Mouse (Mus musculus) liver, embryonic 14.5 days (tissue): ENCODE results near the gene Fzd7. TPM values are rescaled to one million over a fixed set of nuclear protein-coding genes. Genes with fewer than 3 reads are reported as not detected.
A peak's percentile ranks its signal among the peaks of the same experiment; 100 is the strongest.
"Not testable (repeated sequence)": the region's sequence is repeated elsewhere in the genome, so short reads cannot be mapped to it uniquely, and the experiment has no call there.

Source experiments
- ATAC-seq: fragments of 200-750 bp; cut with Nextera tagmentation; 2 replicates; pipeline ENCODE4 v1.8.0; 2017; ENCODE audit warnings: moderate number of reproducible peaks, mild to moderate bottlenecking, moderate library complexity; ENCODE audit not compliant: insufficient read depth
- DNase-seq, 3 experiments: peaks; one replicate each; pipeline ENCODE4 v3.0.0-alpha.2; 2012 to 2013; ENCODE audit warnings: low read depth in 3 of 3, low spot score in 3 of 3
- H3K27ac ChIP-seq: fragments of 300-500 bp; sonication (generic); 2 replicates; pipeline ENCODE4 v1.5.1; 2014; ENCODE audit warnings: moderate library complexity, mild to moderate bottlenecking, control low read depth, inconsistent platforms
- H3K27me3 ChIP-seq: fragments of 300-500 bp; sonication (generic); 2 replicates; pipeline ENCODE4 v1.6.1; 2014; ENCODE audit warnings: mild to moderate bottlenecking, low read length, moderate library complexity; ENCODE audit not compliant: control insufficient read depth, insufficient read depth
- H3K36me3 ChIP-seq: fragments of 300-500 bp; sonication (generic); replicated peaks from 2 replicates; pipeline ENCODE4 v1.6.1; 2014; ENCODE audit warnings: low read depth; ENCODE audit not compliant: control insufficient read depth, insufficient read depth
- H3K4me1 ChIP-seq, 2 experiments: fragments of 200-500 bp in 1 of 2; fragments of 300-500 bp in 1 of 2; sonication (generic) in 1 of 2; replicated peaks; 2 replicates each; pipeline ENCODE4 v1.6.1; 2012 to 2014; ENCODE audit warnings: antibody characterized with exemption in 1 of 2, inconsistent platforms in 1 of 2, low read length in 1 of 2; ENCODE audit not compliant: control insufficient read depth in 2 of 2, insufficient read depth in 2 of 2
- H3K4me2 ChIP-seq: fragments of 300-500 bp; sonication (generic); 2 replicates; pipeline ENCODE4 v1.6.1; 2014; ENCODE audit warnings: low read depth, mild to moderate bottlenecking, control low read depth, moderate library complexity
- H3K4me3 ChIP-seq, 2 experiments: fragments of 200-500 bp in 1 of 2; fragments of 300-500 bp in 1 of 2; sonication (generic) in 1 of 2; 2 replicates each; pipeline ENCODE4 v1.5.1; 2012 to 2014; ENCODE audit warnings: low read depth in 2 of 2, low read length in 2 of 2, mild to moderate bottlenecking in 2 of 2, control low read depth in 1 of 2, inconsistent platforms in 1 of 2, moderate library complexity in 1 of 2; ENCODE audit not compliant: insufficient read depth in 1 of 2
- H3K9ac ChIP-seq: fragments of 300-500 bp; sonication (generic); replicated peaks from 2 replicates; pipeline ENCODE4 v1.6.1; 2014; ENCODE audit warnings: mild to moderate bottlenecking, control low read depth, moderate library complexity
- H3K9me3 ChIP-seq: fragments of 300-500 bp; sonication (generic); 2 replicates; pipeline ENCODE4 v1.6.1; 2016; ENCODE audit warnings: low read length, mixed read lengths; ENCODE audit not compliant: control insufficient read depth
- CTCF ChIP-seq: IDR thresholded peaks from 2 replicates; pipeline ENCODE4 v1.5.1; 2016; ENCODE audit warnings: antibody characterized with exemption, low read depth, control low read depth
- EP300 ChIP-seq: IDR thresholded peaks from 2 replicates; pipeline ENCODE4 v1.6.1; 2016; ENCODE audit warnings: antibody characterized with exemption, low read depth
- WGBS: fragments of 180-500 bp; shearing (Covaris S2); extraction: QIAGEN DNeasy Blood & Tissue Kit; methylation state at CpG from one replicate; pipeline ENCODE4 v1.1.7; 2014; ENCODE audit not compliant: insufficient replicate concordance; 5-methylcytosine and 5-hydroxymethylcytosine counted together
- polyA plus RNA-seq, 2 experiments: library from polyadenylated mRNA; depleted of rRNA in 1 of 2; stranded (reverse) in 1 of 2; unstranded in 1 of 2; fragments of >200 nt; fragmentation: Nextera tagmentation in 1 of 2; extraction: Ambion mirVana in 1 of 2; gene quantifications; 2 replicates each; pipeline versions ENCODE4 v1.2.1 to v1.2.3; 2012 to 2014

Gene Fzd7
- polyA plus RNA-seq, 2 experiments: 1.3 to 2.4 TPM

GRCm38 (mm10) chr1:59437927-59438326, 44.3 kb upstream of the Fzd7 start:
- 56% methylated on average over 3 of the region's 3 CpGs for WGBS
- H3K9me3 ChIP-seq: no peaks in the 10 kb centered on the region
- H3K9ac ChIP-seq: no peak overlapping the region
- peaks cover 0 to 8% of the 10 kb centered on the region in 2 experiments; a peak in 1 of 4 replicates for H3K4me1 ChIP-seq
- H3K27ac ChIP-seq: no peak overlapping the region
- H3K36me3 ChIP-seq: no peaks in the 10 kb centered on the region
- ATAC-seq (peak; percentile 62), DNase-seq (peak in 2 of 3 experiments; percentile 14 to 17)
- no peak overlapping the region for H3K4me2 ChIP-seq
- TF ChIP-seq CTCF (no peak), EP300 (no peak)
- no peak overlapping the region for H3K4me3 ChIP-seq
- no peaks in the 10 kb centered on the region for H3K27me3 ChIP-seq

DNA sequence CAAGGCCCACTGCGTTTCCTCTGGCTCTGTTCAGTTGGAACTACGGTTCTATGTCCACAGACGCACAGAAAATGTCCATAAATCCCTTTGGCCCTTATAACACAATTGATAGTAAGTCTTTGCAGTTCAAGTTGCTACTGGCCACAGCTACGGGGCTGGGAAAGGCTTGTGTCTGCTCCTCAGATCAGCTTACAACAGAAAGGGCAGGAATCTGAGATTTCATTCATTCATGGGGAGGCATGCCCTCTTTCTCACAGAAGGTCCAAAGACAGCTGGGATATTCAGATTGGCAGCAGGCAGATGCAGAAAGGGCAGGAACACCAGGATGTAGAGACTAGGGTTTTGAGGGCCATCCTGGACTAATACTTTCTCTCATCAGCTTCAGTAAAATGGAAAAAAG, 43.9 kb upstream of the Fzd7 start:
- Histone ChIP-seq H3K36me3 (no peaks in the 10 kb centered on the region), H3K27ac (no peak overlapping the region; the same call in 1 of the 2 replicates), H3K9me3 (no peaks in the 10 kb centered on the region), H3K27me3 (no peaks in the 10 kb centered on the region), H3K4me2 (no peak overlapping the region), H3K4me3 (no peak overlapping the region), H3K4me1 (peaks cover 0 to 8% of the 10 kb centered on the region in 2 experiments; a peak in 1 of 4 replicates), H3K9ac (no peak overlapping the region)
- WGBS: 69% methylated on average over 4 of the region's 4 CpGs
- no peak for ATAC-seq
- no peak for TF ChIP-seq CTCF
- no peak for TF ChIP-seq EP300
- DNase-seq: no peak

DNA sequence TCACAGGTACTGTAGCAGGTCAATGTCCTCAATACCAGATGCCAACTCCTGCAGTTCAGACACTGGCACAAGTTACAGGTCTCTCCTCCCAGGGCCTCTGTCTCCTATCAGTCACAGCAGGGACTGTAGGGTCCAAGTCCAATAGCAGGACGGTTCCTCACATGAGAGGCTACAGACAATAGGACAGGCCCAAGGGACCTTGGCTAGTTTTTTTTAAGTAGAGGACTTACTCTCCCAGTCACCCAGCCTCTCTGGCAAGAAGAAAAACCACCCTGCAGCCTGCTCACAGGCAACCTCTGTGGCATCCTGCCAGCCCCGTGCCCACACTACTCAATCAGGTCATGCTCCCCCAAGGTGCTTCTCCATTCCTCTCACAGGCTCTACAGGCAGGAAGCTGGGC, 43.0 kb upstream of the Fzd7 start:
- no peak for ATAC-seq
- WGBS: 63% methylated on average over 2 of the region's 2 CpGs
- TF ChIP-seq CTCF (no peak), EP300 (no peak)
- no peak for DNase-seq
- Histone ChIP-seq H3K4me1 (peaks cover 0 to 8% of the 10 kb centered on the region in 2 experiments; a peak in 1 of 4 replicates), H3K4me2 (no peak overlapping the region), H3K9me3 (no peaks in the 10 kb centered on the region), H3K27me3 (no peaks in the 10 kb centered on the region), H3K4me3 (no peak overlapping the region), H3K27ac (no peak overlapping the region), H3K36me3 (no peaks in the 10 kb centered on the region), H3K9ac (no peak overlapping the region)

GRCm38 (mm10) chr1:59439941-59440340, 42.3 kb upstream of the Fzd7 start:
- Histone ChIP-seq H3K27me3 (no peaks in the 10 kb centered on the region), H3K4me2 (no peak overlapping the region), H3K9ac (no peak overlapping the region), H3K27ac (no peak overlapping the region), H3K9me3 (no peaks in the 10 kb centered on the region), H3K4me1 (peaks cover 0 to 8% of the 10 kb centered on the region in 2 experiments; a peak in 1 of 4 replicates), H3K36me3 (no peaks in the 10 kb centered on the region), H3K4me3 (no peak overlapping the region)
- no peak for TF ChIP-seq EP300
- no peak for TF ChIP-seq CTCF
- DNase-seq (no peak), ATAC-seq (no peak)
- WGBS: 40% methylated on average over 1 of the region's 1 CpGs

DNA sequence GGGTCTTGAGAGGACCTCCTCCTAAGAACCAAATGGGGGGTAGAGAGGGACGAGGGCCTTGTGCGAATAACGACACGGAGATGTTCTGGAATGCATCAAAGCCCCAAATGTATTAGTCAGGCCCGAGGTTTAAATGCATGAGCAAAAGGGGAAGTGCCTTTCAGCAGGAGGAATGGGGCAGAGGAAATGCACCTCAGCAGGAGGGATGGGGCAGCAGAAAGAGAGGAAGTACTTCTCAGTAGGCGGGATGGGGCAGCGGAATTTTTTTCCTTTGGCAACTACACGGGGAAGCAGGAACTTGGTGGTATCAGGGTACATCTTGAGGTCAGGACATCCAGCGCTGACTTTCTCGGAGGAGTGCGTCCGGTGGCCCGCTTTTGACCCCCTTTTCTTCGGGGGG, 39.5 kb upstream of the Fzd7 start:
- not testable (repeated sequence) for H3K4me1 ChIP-seq, H3K9ac ChIP-seq, H3K27ac ChIP-seq, H3K4me2 ChIP-seq, H3K9me3 ChIP-seq, H3K27me3 ChIP-seq, H3K4me3 ChIP-seq, H3K36me3 ChIP-seq, DNase-seq, ATAC-seq
- WGBS: 67% methylated on average over 14 of the region's 14 CpGs
